Mouse (Mus musculus): ENCODE results near the gene Ftsj1.

- TF ChIP-seq TCF12 (IDR thresholded peaks at IDR 0.05; ENCODE audit: low read depth, low read length) (no peak), POLR2A (IDR thresholded peaks at IDR 0.05; ENCODE audit: low read depth, low read length) (no peak), CHD2 (IDR thresholded peaks at IDR 0.05; ENCODE audit: low read length) (no peak), CTCF (conservative IDR thresholded peaks at IDR 0.05 in 1 of 2, IDR thresholded peaks at IDR 0.05 in 1 of 2; ENCODE audit: low read depth in 2 of 2, low read length in 2 of 2) (no peak)
Measured at GRCm38 (mm10) chrX:8263156-8263804, 11.1 kb upstream of the Ftsj1 start.
